Mouse (Mus musculus): Measurements from ENCODE around the gene Sirpb1a. TPM values are rescaled to one million over a fixed set of nuclear protein-coding genes. Genes with fewer than 3 reads are reported as not detected.

The Sirpb1a gene
- polyA plus RNA-seq (2012; rRNA removed): 0.01 TPM in 1 of 2 replicates, not detected in the other

DNA sequence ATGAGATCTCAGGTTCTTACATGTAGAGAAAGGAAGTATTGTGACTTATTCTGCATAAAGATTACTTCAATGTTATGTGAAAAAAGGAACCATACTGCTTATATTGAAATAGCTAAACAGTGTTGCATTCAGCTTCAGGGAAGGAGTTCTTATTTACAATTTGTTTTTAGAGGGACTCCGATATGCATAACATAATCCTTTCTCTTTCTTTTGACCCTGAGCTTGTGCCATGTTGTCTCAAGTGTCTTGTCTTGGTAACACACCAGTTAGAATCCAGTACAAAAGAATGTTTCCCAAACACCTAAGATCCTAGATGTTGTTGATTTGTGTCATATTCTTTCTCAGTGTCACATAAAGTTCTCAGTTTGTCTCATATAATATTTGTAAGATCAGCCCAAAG is at the start of gene Sirpb1a:
Gene Sirpb1a (minus strand): TSS at position 74 of the 400 bp plus-strand sequence.

DNA sequence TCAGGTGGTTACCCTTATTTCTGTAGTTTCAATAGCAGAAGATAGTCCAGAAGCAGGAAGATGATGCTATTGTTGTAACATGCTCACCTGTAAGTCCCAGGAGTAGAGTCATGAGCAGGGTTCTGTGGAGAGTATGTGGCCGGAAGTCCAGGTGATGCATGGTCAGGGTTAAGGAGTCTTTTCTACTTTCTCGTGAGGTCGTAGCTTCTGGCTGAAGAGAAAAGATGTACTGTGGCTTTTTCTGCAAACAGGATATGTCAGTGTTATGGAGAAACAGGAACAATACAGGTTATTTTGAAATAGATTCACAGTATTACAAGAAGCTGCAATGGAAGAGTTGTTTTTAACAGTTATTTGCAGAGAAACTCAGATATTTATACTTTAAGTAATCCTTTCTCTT is 94.3 kb downstream of the Sirpb1a start, which contains the start of gene Gm9733:
Gene Gm9733 (minus strand): TSS at position 240 of the 400 bp plus-strand sequence.

Other genes with a start within 250 kb of the Sirpb1a start
- gene Gm9733, start 94.2 kb downstream of the Sirpb1a start, polyA plus RNA-seq (2012; rRNA removed): 0.07 and 0.15 TPM in 2 replicates
- 0.08 TPM in 1 of 2 replicates, not detected in the other for gene Sirpb1b, start 148.5 kb upstream of the Sirpb1a start, polyA plus RNA-seq (2012; rRNA removed)

Measured in liver, embryonic 14 days (tissue).